Mouse (Mus musculus): Measurements from ENCODE around the gene Prss57. TPM values are rescaled to one million over a fixed set of nuclear protein-coding genes. Genes with fewer than 3 reads are reported as not detected.

Gene Prss57
- polyA plus RNA-seq, 2 experiments = 1.6 to 4.9 TPM

DNA sequence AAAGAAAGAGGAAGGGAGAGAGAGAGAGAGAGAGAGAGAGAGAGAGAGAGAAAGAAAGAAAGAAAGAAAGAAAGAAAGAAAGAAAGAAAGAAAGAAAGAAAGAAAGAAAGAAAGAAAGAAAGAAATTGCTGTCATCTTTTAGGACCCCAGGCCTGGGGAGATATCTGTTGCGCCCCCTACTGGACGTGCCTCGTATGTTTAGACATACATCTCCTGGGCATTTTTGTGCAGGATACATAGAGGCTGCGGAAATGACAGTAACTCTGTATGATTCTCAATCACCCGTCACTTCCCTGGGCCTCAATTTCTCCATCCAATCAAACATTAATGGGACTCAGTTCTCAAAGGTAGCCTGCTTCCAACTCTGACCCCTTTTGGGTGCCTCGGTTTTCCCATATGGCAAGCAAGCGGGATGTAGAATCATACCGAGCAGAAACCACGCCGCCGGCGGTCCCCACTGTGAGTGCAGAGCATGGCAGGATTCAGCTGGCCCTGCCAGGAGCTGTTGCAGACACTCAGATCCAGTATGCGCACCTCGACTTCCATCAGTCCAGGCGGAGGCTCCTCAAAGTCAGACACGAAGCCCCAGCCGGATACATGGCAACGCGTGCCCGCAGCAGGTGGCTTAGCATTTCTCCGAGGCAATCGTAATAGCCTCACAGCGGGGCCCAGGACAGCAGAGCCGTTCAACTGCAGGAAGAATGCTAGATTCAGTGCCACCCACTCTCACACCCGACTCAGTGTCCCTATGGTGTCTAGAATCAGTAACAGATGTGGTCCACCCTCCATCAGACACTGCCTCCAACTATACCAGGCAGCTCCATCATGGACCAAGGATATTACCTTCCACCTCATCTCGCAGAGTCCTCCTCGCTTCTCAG lies 6.6 kb downstream of the Prss57 start:
- H3K9ac ChIP-seq (replicated peaks) = no peak overlapping the region
- DNase-seq (ENCODE audit: low read depth in 3 of 3, low spot score in 3 of 3) (peak in 1 of 3 experiments; percentile 44), ATAC-seq (ENCODE audit: insufficient read depth) (no peak)
- H3K27me3 ChIP-seq (ENCODE audit: control insufficient read depth, insufficient read depth, low read length) = peaks cover 12% of the 10 kb centered on the region
- H3K36me3 ChIP-seq (replicated peaks; ENCODE audit: control insufficient read depth, insufficient read depth, low read depth) = no peaks in the 10 kb centered on the region
- peaks cover 7 to 11% of the 10 kb centered on the region in 2 experiments for H3K4me1 ChIP-seq (replicated peaks; ENCODE audit: control insufficient read depth in 2 of 2, insufficient read depth in 2 of 2, low read length in 1 of 2)
- H3K4me2 ChIP-seq (ENCODE audit: low read depth) = no peak overlapping the region
- no peak overlapping the region for H3K27ac ChIP-seq
- no peaks in the 10 kb centered on the region for H3K9me3 ChIP-seq (ENCODE audit: control insufficient read depth, low read length)
- no peak overlapping the region for H3K4me3 ChIP-seq (ENCODE audit: insufficient read depth in 1 of 2, low read depth in 2 of 2, low read length in 2 of 2)
- WGBS (ENCODE audit: insufficient replicate concordance) = 44% methylated on average over 27 of the region's 27 CpGs
- TF ChIP-seq EP300 (IDR thresholded peaks at IDR 0.05; ENCODE audit: low read depth) (no peak), CTCF (IDR thresholded peaks at IDR 0.05; ENCODE audit: low read depth) (peak; percentile 67)

DNA sequence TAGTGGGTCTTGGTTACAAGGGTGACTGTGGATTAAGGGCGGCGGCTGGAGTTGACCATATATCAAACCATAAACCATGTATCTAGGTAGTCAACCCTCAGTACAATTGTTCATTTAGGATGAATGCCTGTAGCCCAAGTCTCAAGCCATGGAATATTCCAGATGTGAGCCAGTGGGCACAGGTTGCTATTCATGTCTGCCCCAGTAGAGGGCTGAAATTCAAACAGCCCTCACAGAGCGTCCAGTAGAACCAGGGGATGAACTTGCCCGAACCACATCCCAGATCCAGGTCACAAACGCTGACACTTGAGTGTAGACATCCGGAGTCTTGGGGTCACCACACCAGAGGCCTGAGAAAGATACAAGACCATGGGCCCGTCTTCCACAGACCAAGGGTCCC lies 7.7 kb downstream of the Prss57 start:
- ATAC-seq (ENCODE audit: insufficient read depth) (no peak), DNase-seq (ENCODE audit: low read depth in 3 of 3, low spot score in 3 of 3) (no peak)
- no peak overlapping the region for H3K27ac ChIP-seq
- no peak overlapping the region for H3K4me2 ChIP-seq (ENCODE audit: low read depth)
- no peak overlapping the region for H3K9ac ChIP-seq (replicated peaks)
- no peaks in the 10 kb centered on the region for H3K36me3 ChIP-seq (replicated peaks; ENCODE audit: control insufficient read depth, insufficient read depth, low read depth)
- H3K4me3 ChIP-seq (ENCODE audit: insufficient read depth in 1 of 2, low read depth in 2 of 2, low read length in 2 of 2) = no peak overlapping the region
- 57% methylated on average over 7 of the region's 7 CpGs for WGBS (ENCODE audit: insufficient replicate concordance)
- no peaks in the 10 kb centered on the region for H3K9me3 ChIP-seq (ENCODE audit: control insufficient read depth, low read length)
- H3K4me1 ChIP-seq (replicated peaks; ENCODE audit: control insufficient read depth in 2 of 2, insufficient read depth in 2 of 2, low read length in 1 of 2) = peaks cover 7 to 11% of the 10 kb centered on the region in 2 experiments
- H3K27me3 ChIP-seq (ENCODE audit: control insufficient read depth, insufficient read depth, low read length) = peaks cover 23% of the 10 kb centered on the region
- no peak for TF ChIP-seq EP300 (IDR thresholded peaks at IDR 0.05; ENCODE audit: low read depth)
- peak; percentile 40 for TF ChIP-seq CTCF (IDR thresholded peaks at IDR 0.05; ENCODE audit: low read depth)

DNA sequence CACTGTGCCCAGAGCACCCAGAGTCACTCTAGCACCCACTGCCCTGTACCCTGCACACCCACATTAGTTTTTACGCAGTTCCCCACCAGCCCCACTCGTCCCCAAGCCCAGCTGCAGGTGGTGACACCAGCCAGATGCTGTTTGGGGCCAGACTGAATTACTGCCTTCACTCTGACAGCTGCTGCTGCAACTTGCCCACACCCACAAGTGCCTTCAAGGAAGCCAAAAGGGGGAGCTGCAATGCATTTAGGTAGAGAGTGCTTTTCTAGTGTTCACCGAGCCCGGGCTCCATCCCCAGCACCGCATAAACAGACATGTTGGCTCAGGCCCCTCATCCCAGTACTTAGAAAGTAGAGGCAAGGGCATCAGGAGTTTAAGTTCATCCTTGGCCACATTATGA lies 8.8 kb downstream of the Prss57 start:
- Histone ChIP-seq H3K4me2 (ENCODE audit: low read depth) (no peak overlapping the region), H3K9ac (replicated peaks) (no peak overlapping the region), H3K4me1 (replicated peaks; ENCODE audit: control insufficient read depth in 2 of 2, insufficient read depth in 2 of 2, low read length in 1 of 2) (peaks cover 7 to 11% of the 10 kb centered on the region in 2 experiments), H3K27me3 (ENCODE audit: control insufficient read depth, insufficient read depth, low read length) (peaks cover 34% of the 10 kb centered on the region), H3K9me3 (ENCODE audit: control insufficient read depth, low read length) (no peaks in the 10 kb centered on the region), H3K36me3 (replicated peaks; ENCODE audit: control insufficient read depth, insufficient read depth, low read depth) (no peaks in the 10 kb centered on the region), H3K4me3 (ENCODE audit: insufficient read depth in 1 of 2, low read depth in 2 of 2, low read length in 2 of 2) (no peak overlapping the region), H3K27ac (no peak overlapping the region)
- 57% methylated on average over 5 of the region's 5 CpGs for WGBS (ENCODE audit: insufficient replicate concordance)
- ATAC-seq (ENCODE audit: insufficient read depth) (no peak), DNase-seq (ENCODE audit: low read depth in 3 of 3, low spot score in 3 of 3) (no peak)
- TF ChIP-seq CTCF (IDR thresholded peaks at IDR 0.05; ENCODE audit: low read depth) = 0 out of 2 replicates have a peak, but pooled peaks have one; percentile 14
- no peak for TF ChIP-seq EP300 (IDR thresholded peaks at IDR 0.05; ENCODE audit: low read depth)

DNA sequence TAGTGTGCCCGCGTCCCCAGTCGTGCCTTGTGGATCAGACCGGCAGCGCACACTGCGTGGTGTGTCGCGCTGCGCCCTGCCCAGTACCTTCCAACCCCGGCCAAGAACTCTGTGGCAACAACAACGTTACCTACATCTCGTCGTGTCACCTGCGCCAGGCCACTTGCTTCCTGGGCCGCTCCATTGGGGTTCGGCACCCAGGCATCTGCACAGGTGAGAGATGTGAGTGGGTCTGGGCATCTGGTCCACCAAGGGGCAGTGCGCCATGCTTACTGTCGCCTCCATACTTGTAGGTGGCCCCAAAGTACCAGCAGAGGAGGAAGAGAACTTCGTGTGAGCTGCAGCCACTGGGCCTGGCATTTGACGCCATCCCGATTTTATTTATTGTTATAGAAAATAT lies 9.6 kb downstream of the Prss57 start:
- no peak for ATAC-seq (ENCODE audit: insufficient read depth)
- TF ChIP-seq CTCF (IDR thresholded peaks at IDR 0.05; ENCODE audit: low read depth) (no peak), EP300 (IDR thresholded peaks at IDR 0.05; ENCODE audit: low read depth) (no peak)
- Histone ChIP-seq H3K36me3 (replicated peaks; ENCODE audit: control insufficient read depth, insufficient read depth, low read depth) (no peaks in the 10 kb centered on the region), H3K9ac (replicated peaks) (no peak overlapping the region), H3K27ac (no peak overlapping the region), H3K9me3 (ENCODE audit: control insufficient read depth, low read length) (no peaks in the 10 kb centered on the region), H3K27me3 (ENCODE audit: control insufficient read depth, insufficient read depth, low read length) (peaks cover 38% of the 10 kb centered on the region), H3K4me1 (replicated peaks; ENCODE audit: control insufficient read depth in 2 of 2, insufficient read depth in 2 of 2, low read length in 1 of 2) (peaks cover 7 to 11% of the 10 kb centered on the region in 2 experiments), H3K4me3 (ENCODE audit: insufficient read depth in 1 of 2, low read depth in 2 of 2, low read length in 2 of 2) (peak overlapping the region; percentile 39 to 42; a peak in 3 of 4 replicates), H3K4me2 (ENCODE audit: low read depth) (peak overlapping the region; percentile 71)
- 29% methylated on average over 21 of the region's 21 CpGs for WGBS (ENCODE audit: insufficient replicate concordance)
- DNase-seq (ENCODE audit: low read depth in 3 of 3, low spot score in 3 of 3) = no peak

DNA sequence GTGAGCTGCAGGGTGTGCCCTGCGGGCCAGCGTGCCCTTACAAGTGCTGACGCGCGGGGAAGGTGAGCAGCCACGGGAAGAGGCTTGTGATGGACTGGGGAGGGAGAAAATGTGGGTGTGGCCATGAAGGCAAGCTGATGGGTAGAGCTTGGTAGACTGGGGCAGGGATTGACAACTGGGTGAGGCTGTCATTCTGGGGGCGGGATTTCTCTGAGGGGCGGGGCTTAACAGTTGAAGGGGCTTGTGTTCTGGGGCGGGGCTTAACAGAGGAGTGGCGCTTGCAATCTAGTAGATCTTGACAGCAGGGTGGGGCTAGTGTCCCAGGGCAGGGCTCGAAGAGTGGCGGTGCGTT lies 10.1 kb downstream of the Prss57 start:
- DNase-seq (ENCODE audit: low read depth in 3 of 3, low spot score in 3 of 3) (peak in 2 of 3 experiments; percentile 62), ATAC-seq (ENCODE audit: insufficient read depth) (no peak)
- Histone ChIP-seq H3K4me2 (ENCODE audit: low read depth) (peak overlapping the region; percentile 71), H3K4me3 (ENCODE audit: insufficient read depth in 1 of 2, low read depth in 2 of 2, low read length in 2 of 2) (peak overlapping the region; percentile 39 to 42), H3K27ac (no peak overlapping the region), H3K36me3 (replicated peaks; ENCODE audit: control insufficient read depth, insufficient read depth, low read depth) (no peaks in the 10 kb centered on the region), H3K9me3 (ENCODE audit: control insufficient read depth, low read length) (no peaks in the 10 kb centered on the region), H3K27me3 (ENCODE audit: control insufficient read depth, insufficient read depth, low read length) (peaks cover 38% of the 10 kb centered on the region), H3K4me1 (replicated peaks; ENCODE audit: control insufficient read depth in 2 of 2, insufficient read depth in 2 of 2, low read length in 1 of 2) (peaks cover 7 to 11% of the 10 kb centered on the region in 2 experiments), H3K9ac (replicated peaks) (no peak overlapping the region)
- WGBS (ENCODE audit: insufficient replicate concordance) = under 1% methylated on average over 13 of the region's 13 CpGs
- TF ChIP-seq EP300 (IDR thresholded peaks at IDR 0.05; ENCODE audit: low read depth) = no peak
- no peak for TF ChIP-seq CTCF (IDR thresholded peaks at IDR 0.05; ENCODE audit: low read depth)
